Mouse (Mus musculus) lung, embryonic 14.5 days (tissue): ENCODE data around the gene Kat6b. TPM values are rescaled to one million over a fixed set of nuclear protein-coding genes. Genes with fewer than 3 reads are reported as not detected.
A peak's percentile ranks its signal among the peaks of the same experiment; 100 is the strongest.
"Not testable (repeated sequence)": the region's sequence is repeated elsewhere in the genome, so short reads cannot be mapped to it uniquely, and the experiment has no call there.

Experiments used
- ATAC-seq: fragments of 200-750 bp; cut with Nextera tagmentation; 2 replicates; pipeline ENCODE4 v1.8.0; 2017; ENCODE audit warnings: mild to moderate bottlenecking, moderate TSS enrichment, moderate library complexity; ENCODE audit not compliant: insufficient read depth
- DNase-seq: peaks from one replicate; pipeline ENCODE4 v3.0.0-alpha.2; 2015
- H3K27ac ChIP-seq: fragments of 300-500 bp; sonication (generic); 2 replicates; pipeline ENCODE4 v1.5.1; 2014; ENCODE audit warnings: low read depth, mild to moderate bottlenecking, moderate library complexity
- H3K27me3 ChIP-seq: fragments of 300-500 bp; sonication (generic); 2 replicates; pipeline ENCODE4 v1.6.1; 2014; ENCODE audit warnings: low read length, control low read depth; ENCODE audit not compliant: insufficient read depth
- H3K36me3 ChIP-seq: fragments of 300-500 bp; sonication (generic); 2 replicates; pipeline ENCODE4 v1.6.1; 2014; ENCODE audit warnings: control low read depth; ENCODE audit not compliant: insufficient read depth
- H3K4me1 ChIP-seq: fragments of 300-500 bp; sonication (generic); 2 replicates; pipeline ENCODE4 v1.6.1; 2014; ENCODE audit warnings: antibody characterized with exemption, control low read depth; ENCODE audit not compliant: insufficient read depth
- H3K4me2 ChIP-seq: fragments of 300-500 bp; sonication (generic); 2 replicates; pipeline ENCODE4 v1.6.1; 2014; ENCODE audit warnings: mild to moderate bottlenecking
- H3K4me3 ChIP-seq: fragments of 300-500 bp; sonication (generic); 2 replicates; pipeline ENCODE4 v1.5.1; 2014; ENCODE audit warnings: low read depth, low read length
- H3K9ac ChIP-seq: fragments of 300-500 bp; sonication (generic); 2 replicates; pipeline ENCODE4 v1.6.1; 2014
- H3K9me3 ChIP-seq: fragments of 300-500 bp; sonication (generic); 2 replicates; pipeline ENCODE4 v1.6.1; 2016; ENCODE audit warnings: low read depth, low read length, control low read depth
- CTCF ChIP-seq: IDR thresholded peaks from 2 replicates; pipeline ENCODE4 v1.5.1; 2016; ENCODE audit warnings: antibody characterized with exemption, low read depth
- WGBS: fragments of 180-500 bp; shearing (Covaris S2); extraction: QIAGEN DNeasy Blood & Tissue Kit; methylation state at CpG from one replicate; pipeline ENCODE4 v1.1.7; 2014; 5-methylcytosine and 5-hydroxymethylcytosine counted together
- polyA plus RNA-seq: library from polyadenylated mRNA; unstranded; fragments of >200 nt; fragmentation: Nextera tagmentation; extraction: Ambion mirVana; gene quantifications from 2 replicates; pipeline ENCODE4 v1.2.1, GENCODE M21; 2014

The Kat6b gene
- polyA plus RNA-seq, 1 experiment from 2014 or later: 14.2 TPM

GRCm38 (mm10) chr14:21462398-21462797 lies 18.8 kb upstream of the Kat6b start:
- Histone ChIP-seq H3K27me3 (no peaks in the 10 kb centered on the region), H3K4me3 (no peak overlapping the region), H3K36me3 (no peaks in the 10 kb centered on the region), H3K27ac (no peak overlapping the region), H3K4me2 (no peak overlapping the region), H3K9ac (no peak overlapping the region), H3K9me3 (no peaks in the 10 kb centered on the region), H3K4me1 (no peaks in the 10 kb centered on the region)
- DNase-seq (no peak), ATAC-seq (no peak)
- 87% methylated on average over 3 of the region's 3 CpGs for WGBS
- TF ChIP-seq CTCF: no peak

- no peak overlapping the region for H3K27ac ChIP-seq
These were observed 18.0 kb upstream of the Kat6b start for GRCm38 (mm10) chr14:21463117-21463712.

GRCm38 (mm10) chr14:21470386-21470785 lies 10.8 kb upstream of the Kat6b start:
- no peaks in the 10 kb centered on the region for H3K27me3 ChIP-seq
- 71% methylated on average over 5 of the region's 5 CpGs for WGBS
- ATAC-seq: no peak

More at GRCm38 (mm10) chr14:21463117-21463712, 18.0 kb upstream of the Kat6b start:
- no peak overlapping the region for H3K9ac ChIP-seq
- no peaks in the 10 kb centered on the region for H3K36me3 ChIP-seq
- H3K9me3 ChIP-seq: no peaks in the 10 kb centered on the region
- H3K27me3 ChIP-seq: no peaks in the 10 kb centered on the region
- ATAC-seq: no peak
- H3K4me3 ChIP-seq: no peak overlapping the region
- DNase-seq: no peak
- H3K4me1 ChIP-seq: no peaks in the 10 kb centered on the region
- no peak for TF ChIP-seq CTCF
- 74% methylated on average over 9 of the region's 9 CpGs for WGBS
- H3K4me2 ChIP-seq: no peak overlapping the region

GRCm38 (mm10) chr14:21471975-21472374 lies 9.3 kb upstream of the Kat6b start:
- 85% methylated on average over 2 of the region's 2 CpGs for WGBS
- Histone ChIP-seq H3K9me3 (no peaks in the 10 kb centered on the region), H3K9ac (no peak overlapping the region), H3K4me1 (no peaks in the 10 kb centered on the region), H3K27ac (no peak overlapping the region), H3K4me2 (no peak overlapping the region), H3K4me3 (no peak overlapping the region), H3K36me3 (no peaks in the 10 kb centered on the region), H3K27me3 (no peaks in the 10 kb centered on the region)
- DNase-seq (no peak), ATAC-seq (no peak)
- no peak for TF ChIP-seq CTCF

More at GRCm38 (mm10) chr14:21470386-21470785, 10.8 kb upstream of the Kat6b start:
- Histone ChIP-seq H3K4me2 (no peak overlapping the region), H3K27ac (no peak overlapping the region), H3K9ac (no peak overlapping the region), H3K36me3 (no peaks in the 10 kb centered on the region), H3K9me3 (no peaks in the 10 kb centered on the region), H3K4me1 (no peaks in the 10 kb centered on the region), H3K4me3 (no peak overlapping the region)
- DNase-seq: no peak
- TF ChIP-seq CTCF: no peak

- DNase-seq, H3K27ac ChIP-seq, H3K9me3 ChIP-seq, H3K4me2 ChIP-seq, H3K9ac ChIP-seq, H3K4me1 ChIP-seq, ATAC-seq, H3K4me3 ChIP-seq, H3K27me3 ChIP-seq, H3K36me3 ChIP-seq: not testable (repeated sequence)
- WGBS: 92% methylated on average over 4 of the region's 4 CpGs
These were observed 6.6 kb upstream of the Kat6b start for GRCm38 (mm10) chr14:21474593-21475132.

- TF ChIP-seq CTCF: no peak
- Histone ChIP-seq H3K9me3 (no peaks in the 10 kb centered on the region), H3K27ac (no peak overlapping the region), H3K36me3 (no peaks in the 10 kb centered on the region), H3K4me1 (no peaks in the 10 kb centered on the region), H3K4me2 (no peak overlapping the region), H3K27me3 (no peaks in the 10 kb centered on the region), H3K4me3 (no peak overlapping the region), H3K9ac (no peak overlapping the region)
- ATAC-seq (no peak), DNase-seq (no peak)
- 87% methylated on average over 2 of the region's 2 CpGs for WGBS
These were observed 4.1 kb upstream of the Kat6b start for GRCm38 (mm10) chr14:21477181-21477580.

- no peak overlapping the region for H3K9ac ChIP-seq
- H3K4me2 ChIP-seq: no peak overlapping the region
- H3K4me3 ChIP-seq: no peak overlapping the region
- DNase-seq (no peak), ATAC-seq (no peak)
- no peaks in the 10 kb centered on the region for H3K36me3 ChIP-seq
- H3K27ac ChIP-seq: no peak overlapping the region
- H3K27me3 ChIP-seq: no peaks in the 10 kb centered on the region
- WGBS: 88% methylated on average over 8 of the region's 8 CpGs
- no peaks in the 10 kb centered on the region for H3K9me3 ChIP-seq
- no peaks in the 10 kb centered on the region for H3K4me1 ChIP-seq
- peak; percentile 11; the same call in 1 of the 2 replicates for TF ChIP-seq CTCF
These were observed 1.7 kb upstream of the Kat6b start for GRCm38 (mm10) chr14:21479566-21479965.
